8 mouse cellular contexts compared by ENCODE assay signal in genomic region chr14:57808558-57808957, GRCm38 (mm10). TPM values are rescaled to one million over a fixed set of nuclear protein-coding genes. Genes with fewer than 3 reads are reported as not detected.
A peak's percentile ranks its signal among the peaks of the same experiment; 100 is the strongest.
DNase-seq lines count a peak whose midpoint lies in the region; ATAC-seq and TF ChIP-seq lines count a peak whose summit lies in the region.
"Had no signal": no experiment of that assay in that cellular context is flagged by ENCODE, and none has a peak within 500 bp of the region (broad histone marks: within the 10 kb centered on the region; RNA-seq: fewer than 3 reads in every experiment).

No protein-coding gene starts in this region.

- TF ChIP-seq CTCF in intestine, postnatal 0 days (IDR thresholded peaks at IDR 0.05; ENCODE audit: low read depth), result peak; percentile 81
- no peak for TF ChIP-seq CTCF in thymus, adult 2 months (IDR thresholded peaks at IDR 0.05; ENCODE audit: borderline replicate concordance, control insufficient read depth, extremely low read depth, insufficient read depth, low read length, poor library complexity)

- no peak overlapping the region for H3K27ac ChIP-seq in midbrain, embryonic 11.5 days (ENCODE audit: low read depth, low read length)
- H3K27ac ChIP-seq in midbrain, embryonic 15.5 days, result no peak overlapping the region
- H3K27ac ChIP-seq in intestine, postnatal 0 days (ENCODE audit: low read depth, low read length), result no peak overlapping the region
- no peak overlapping the region for H3K27ac ChIP-seq in thymus, adult 2 months (ENCODE audit: control insufficient read depth, insufficient read depth, low read length)

- peaks cover 33% of the 10 kb centered on the region for H3K36me3 ChIP-seq in midbrain, embryonic 11.5 days (ENCODE audit: control insufficient read depth, insufficient read depth, low read length)
- H3K36me3 ChIP-seq in midbrain, embryonic 15.5 days (replicated peaks), result peaks cover 28% of the 10 kb centered on the region
- H3K36me3 ChIP-seq in intestine, postnatal 0 days (ENCODE audit: control insufficient read depth, insufficient read depth), result peaks cover 45% of the 10 kb centered on the region
- peaks cover 50% of the 10 kb centered on the region for H3K36me3 ChIP-seq in thymus, adult 2 months (ENCODE audit: control insufficient read depth, insufficient read depth, low read length)

- H3K27me3 ChIP-seq in midbrain, embryonic 11.5 days (ENCODE audit: control insufficient read depth, insufficient read depth, low read length), result no peaks in the 10 kb centered on the region
- H3K27me3 ChIP-seq in midbrain, embryonic 15.5 days (replicated peaks), result no peaks in the 10 kb centered on the region
- H3K27me3 ChIP-seq in intestine, postnatal 0 days (replicated peaks; ENCODE audit: control insufficient read depth, insufficient read depth, low read length), result no peaks in the 10 kb centered on the region
- no peaks in the 10 kb centered on the region for H3K27me3 ChIP-seq in thymus, adult 2 months (ENCODE audit: control insufficient read depth, insufficient read depth, low read length)
- H3K27me3 ChIP-seq: megakaryocyte, embryonic 14.5 days had no signal

- no peak for ATAC-seq in midbrain, embryonic 11.5 days (ENCODE audit: low FRiP score)
- no peak for ATAC-seq in midbrain, embryonic 15.5 days (replicated peaks)
- no peak for ATAC-seq in intestine, postnatal 0 days

- H3K9ac ChIP-seq in midbrain, embryonic 11.5 days (ENCODE audit: low read length), result no peak overlapping the region
- H3K9ac ChIP-seq in midbrain, embryonic 15.5 days, result no peak overlapping the region
- no peak overlapping the region for H3K9ac ChIP-seq in intestine, postnatal 0 days (ENCODE audit: low read depth, low read length)

- no peaks in the 10 kb centered on the region for H3K4me1 ChIP-seq in midbrain, embryonic 11.5 days (ENCODE audit: control insufficient read depth, insufficient read depth, low read length)
- no peaks in the 10 kb centered on the region for H3K4me1 ChIP-seq in midbrain, embryonic 15.5 days
- no peaks in the 10 kb centered on the region for H3K4me1 ChIP-seq in intestine, postnatal 0 days (replicated peaks; ENCODE audit: control insufficient read depth, insufficient read depth, low read length)
- no peaks in the 10 kb centered on the region; the same call in 1 of the 2 replicates for H3K4me1 ChIP-seq in thymus, adult 2 months (replicated peaks; ENCODE audit: control insufficient read depth, insufficient read depth, low read length)

- no peak for TF ChIP-seq POLR2A in thymus, adult 2 months (IDR thresholded peaks at IDR 0.05; ENCODE audit: control insufficient read depth, extremely low read depth, insufficient read depth, low read length, poor library complexity)

- H3K4me3 ChIP-seq in midbrain, embryonic 11.5 days (ENCODE audit: low read depth, low read length), result no peak overlapping the region
- no peak overlapping the region for H3K4me3 ChIP-seq in midbrain, embryonic 15.5 days
- H3K4me3 ChIP-seq in intestine, postnatal 0 days (ENCODE audit: low read depth, low read length), result no peak overlapping the region
- no peak overlapping the region for H3K4me3 ChIP-seq in thymus, adult 2 months (ENCODE audit: control insufficient read depth, insufficient read depth, low read length)
- H3K4me3 ChIP-seq: megakaryocyte, embryonic 14.5 days had no signal

- WGBS in midbrain, embryonic 11.5 days, result 69% methylated on average over 5 of the region's 5 CpGs
- 78% methylated on average over 5 of the region's 5 CpGs for WGBS in midbrain, embryonic 15.5 days
- 65% methylated on average over 5 of the region's 5 CpGs for WGBS in intestine, postnatal 0 days
- WGBS in thymus, adult 2 months, result 65% methylated on average over 5 of the region's 5 CpGs

- peak; percentile 81 for DNase-seq in midbrain, embryonic 11.5 days (ENCODE audit: low spot score, missing footprints)
- DNase-seq in ZHBTc4 (ENCODE audit: low read depth, low spot score), result peak; percentile 74
- peak; percentile 50 for DNase-seq in thymus, adult 2 months
- DNase-seq in left cerebral cortex, adult 11 months (ENCODE audit: low spot score), result no peak
- DNase-seq in right cerebral cortex, postnatal 10 days (ENCODE audit: low spot score in 2 of 2), result no peak

- H3K4me2 ChIP-seq in midbrain, embryonic 11.5 days, result no peak overlapping the region
- H3K4me2 ChIP-seq in midbrain, embryonic 15.5 days, result no peak overlapping the region
- H3K4me2 ChIP-seq in intestine, postnatal 0 days (replicated peaks; ENCODE audit: low read depth), result no peak overlapping the region

- no peaks in the 10 kb centered on the region for H3K9me3 ChIP-seq in midbrain, embryonic 11.5 days (ENCODE audit: control insufficient read depth, low read length)
- H3K9me3 ChIP-seq in midbrain, embryonic 15.5 days, result no peaks in the 10 kb centered on the region
- H3K9me3 ChIP-seq in intestine, postnatal 0 days (ENCODE audit: control insufficient read depth), result no peaks in the 10 kb centered on the region
- H3K9me3 ChIP-seq: megakaryocyte, embryonic 14.5 days had no signal

RNA-seq across cellular contexts. Expression of gene Sap18, which starts 10.6 kb away (rescaled TPM):
- 23.6 and 27.9 TPM in 2 replicates for polyA plus RNA-seq in midbrain, embryonic 11.5 days (2014; fragmentation: Nextera tagmentation; extraction: Ambion mirVana)
- polyA plus RNA-seq in midbrain, embryonic 15.5 days (2015; fragmentation: Nextera tagmentation; extraction: Ambion mirVana), result 25.4 and 29.5 TPM in 2 replicates
- polyA plus RNA-seq in intestine, postnatal 0 days (2015; fragmentation: Nextera tagmentation; extraction: Ambion mirVana), result 11.1 and 11.9 TPM in 2 replicates
- polyA plus RNA-seq in thymus, adult 2 months (2012; rRNA removed), result 4.9 and 8.6 TPM in 2 replicates

RNA-seq across cellular contexts. Expression of gene Ska3, which starts 17.4 kb away (rescaled TPM):
- polyA plus RNA-seq in midbrain, embryonic 11.5 days (2014; fragmentation: Nextera tagmentation; extraction: Ambion mirVana), result 43.0 and 47.1 TPM in 2 replicates
- polyA plus RNA-seq in midbrain, embryonic 15.5 days (2015; fragmentation: Nextera tagmentation; extraction: Ambion mirVana), result 6.2 and 6.9 TPM in 2 replicates
- polyA plus RNA-seq in intestine, postnatal 0 days (2015; fragmentation: Nextera tagmentation; extraction: Ambion mirVana), result 5.3 and 5.8 TPM in 2 replicates
- polyA plus RNA-seq in thymus, adult 2 months (2012; rRNA removed), result 5.9 and 8.3 TPM in 2 replicates

RNA-seq across cellular contexts. Expression of gene Mrpl57, which starts 17.5 kb away (rescaled TPM):
- 129 and 136 TPM in 2 replicates for polyA plus RNA-seq in midbrain, embryonic 11.5 days (2014; fragmentation: Nextera tagmentation; extraction: Ambion mirVana)
- polyA plus RNA-seq in midbrain, embryonic 15.5 days (2015; fragmentation: Nextera tagmentation; extraction: Ambion mirVana), result 128 and 132 TPM in 2 replicates
- polyA plus RNA-seq in intestine, postnatal 0 days (2015; fragmentation: Nextera tagmentation; extraction: Ambion mirVana), result 211 and 220 TPM in 2 replicates
- polyA plus RNA-seq in thymus, adult 2 months (2012; rRNA removed), result 81.4 and 82.1 TPM in 2 replicates

RNA-seq across cellular contexts. Expression of gene Lats2, which starts 50.4 kb away (rescaled TPM):
- polyA plus RNA-seq in midbrain, embryonic 11.5 days (2014; fragmentation: Nextera tagmentation; extraction: Ambion mirVana), result 10.7 and 11.2 TPM in 2 replicates
- polyA plus RNA-seq in midbrain, embryonic 15.5 days (2015; fragmentation: Nextera tagmentation; extraction: Ambion mirVana), result 7.6 TPM in 2 replicates
- 8.6 and 9.6 TPM in 2 replicates for polyA plus RNA-seq in intestine, postnatal 0 days (2015; fragmentation: Nextera tagmentation; extraction: Ambion mirVana)
- polyA plus RNA-seq in thymus, adult 2 months (2012; rRNA removed), result 17.1 and 18.2 TPM in 2 replicates

Comparison
In these comparisons a context has a peak if more than half of its experiments do, and no peak if none do; other contexts are left out.
1. DNase-seq: peak in midbrain, embryonic 11.5 days (single experiment), ZHBTc4 (single experiment) and thymus, adult 2 months (single experiment); none in left cerebral cortex, adult 11 months (single experiment) and right cerebral cortex, postnatal 10 days (0 of 2).